Mouse (Mus musculus) MEL (cell line): ENCODE data around the gene Tbc1d9.

Experiments
- CTCF ChIP-seq, 3 experiments: IDR thresholded peaks in 2 of 3; conservative IDR thresholded peaks in 1 of 3; 2 replicates each; pipeline ENCODE4 v1.5.1; 2011 to 2012; ENCODE audit warnings: low read length in 3 of 3, low read depth in 2 of 3, mild to moderate bottlenecking in 2 of 3, improper control_type of control experiment in 1 of 3, inconsistent platforms in 1 of 3, mixed read lengths in 1 of 3, moderate library complexity in 1 of 3; ENCODE audit not compliant: control insufficient read depth in 1 of 3, insufficient read depth in 1 of 3, poor library complexity in 1 of 3, severe bottlenecking in 1 of 3
- GATA1 ChIP-seq: IDR thresholded peaks from 2 replicates; pipeline ENCODE4 v1.6.1; 2011; ENCODE audit warnings: low read depth, low read length, improper control_type of control experiment
- JUND ChIP-seq: IDR thresholded peaks from 2 replicates; pipeline ENCODE4 v1.6.1; 2011; ENCODE audit warnings: low read depth, mild to moderate bottlenecking, improper control_type of control experiment, low read length
- MAFK ChIP-seq: IDR thresholded peaks from 2 replicates; pipeline ENCODE4 v1.6.1; 2011; ENCODE audit warnings: low read depth, mild to moderate bottlenecking, low read length, improper control_type of control experiment, borderline replicate concordance
- MAZ ChIP-seq: IDR thresholded peaks from 2 replicates; pipeline ENCODE4 v1.6.1; 2012; ENCODE audit warnings: low read depth, mild to moderate bottlenecking, inconsistent platforms, low read length, improper control_type of control experiment
- MYB ChIP-seq: IDR thresholded peaks from 2 replicates; pipeline ENCODE4 v1.6.1; 2011; ENCODE audit warnings: mild to moderate bottlenecking, low read depth, low read length, improper control_type of control experiment
- NELFE ChIP-seq: IDR thresholded peaks from 2 replicates; pipeline ENCODE4 v1.6.1; 2011; ENCODE audit warnings: low read depth, low read length, improper control_type of control experiment
- POLR2A ChIP-seq, 2 experiments: IDR thresholded peaks; 2 replicates each; pipeline ENCODE4 v1.6.1; 2011 to 2012; ENCODE audit warnings: low read length in 2 of 2, mild to moderate bottlenecking in 2 of 2, control low read depth in 1 of 2, improper control_type of control experiment in 1 of 2, low read depth in 1 of 2, moderate library complexity in 1 of 2; ENCODE audit not compliant: control insufficient read depth in 1 of 2, insufficient read depth in 1 of 2, poor library complexity in 1 of 2
- UBTF ChIP-seq: IDR thresholded peaks from 2 replicates; pipeline ENCODE4 v1.6.1; 2012; ENCODE audit warnings: low read depth, mild to moderate bottlenecking, inconsistent platforms, low read length, improper control_type of control experiment, moderate library complexity, borderline replicate concordance; ENCODE audit not compliant: insufficient read depth
- ZKSCAN1 ChIP-seq: IDR thresholded peaks from 2 replicates; pipeline ENCODE4 v1.6.1; 2012; ENCODE audit warnings: low read depth, mild to moderate bottlenecking, inconsistent platforms, low read length, improper control_type of control experiment, moderate library complexity

GRCm38 (mm10) chr8:83182784-83183183 lies 17.6 kb downstream of the Tbc1d9 start:
- TF ChIP-seq UBTF (no peak), ZKSCAN1 (no peak), POLR2A (IDR thresholded peaks at IDR 0.05; ENCODE audit: control insufficient read depth in 1 of 2, insufficient read depth in 1 of 2, low read depth in 1 of 2, low read length in 2 of 2, poor library complexity in 1 of 2) (no peak), NELFE (no peak), GATA1 (no peak), MAFK (no peak), JUND (no peak), CTCF (IDR thresholded peaks at IDR 0.05 in 2 of 3, conservative IDR thresholded peaks at IDR 0.05 in 1 of 3; ENCODE audit: control insufficient read depth in 1 of 3, insufficient read depth in 1 of 3, low read depth in 2 of 3, low read length in 3 of 3, poor library complexity in 1 of 3, severe bottlenecking in 1 of 3) (no peak), MYB (no peak), MAZ (no peak)
